Mouse (Mus musculus) B cell, adult 62 days (primary cell): Measurements from ENCODE around the gene Vil1. TPM values are rescaled to one million over a fixed set of nuclear protein-coding genes. Genes with fewer than 3 reads are reported as not detected.

Source experiments
- total RNA-seq: library from RNA; stranded (reverse); gene quantifications from 4 replicates; pipeline ENCODE4 v1.2.4, GENCODE M21; 2023

Gene Vil1
- 0.22 TPM in 1 of 4 replicates, not detected in the others for total RNA-seq

DNA sequence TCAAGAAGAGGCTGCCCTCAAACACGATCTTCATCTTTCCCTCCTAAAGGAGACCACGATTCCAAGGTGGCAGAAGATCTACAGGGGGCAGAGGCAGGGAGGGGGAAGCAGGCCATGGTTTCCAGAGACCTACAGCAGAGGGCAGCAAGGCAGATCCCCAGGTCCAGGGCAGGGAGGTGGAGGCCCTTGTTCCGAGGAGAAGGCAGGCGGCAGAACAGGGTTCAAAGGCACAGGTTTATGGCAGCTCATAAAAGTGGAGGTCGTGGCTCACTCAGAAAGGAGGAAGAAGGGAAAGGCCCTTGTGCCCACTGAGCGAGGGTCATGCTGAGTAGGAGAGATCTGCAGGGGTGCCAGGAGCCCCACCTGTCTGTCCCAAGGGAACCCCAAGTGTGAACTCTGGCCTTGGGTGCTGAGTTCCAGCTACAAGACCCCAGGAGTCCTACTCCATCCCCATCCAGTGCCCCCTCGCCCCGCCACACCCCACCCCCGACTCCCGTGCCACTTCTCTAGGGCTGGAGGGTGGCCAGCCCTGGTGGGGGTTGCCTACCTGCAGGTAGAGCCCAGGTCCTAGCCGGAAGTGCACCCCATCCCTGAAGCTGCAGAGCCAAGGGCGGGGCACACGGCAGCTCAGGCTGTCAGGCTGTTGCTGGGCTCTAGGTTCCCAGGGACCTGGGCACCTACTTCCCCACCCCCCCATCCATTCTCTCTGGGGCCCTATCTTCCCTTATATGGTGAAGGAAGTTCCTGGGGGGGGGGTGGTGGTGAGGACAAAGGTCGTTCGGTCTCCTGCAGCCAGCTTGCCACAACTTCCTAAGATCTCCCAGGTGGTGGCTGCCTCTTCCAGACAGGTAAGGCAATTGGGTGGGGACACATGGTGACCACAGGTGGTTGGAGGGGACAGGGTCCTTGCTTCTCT is at the start of gene Vil1:
Gene Vil1, plus strand, starts transcription at position 788 of the 916 bp plus-strand sequence.

DNA sequence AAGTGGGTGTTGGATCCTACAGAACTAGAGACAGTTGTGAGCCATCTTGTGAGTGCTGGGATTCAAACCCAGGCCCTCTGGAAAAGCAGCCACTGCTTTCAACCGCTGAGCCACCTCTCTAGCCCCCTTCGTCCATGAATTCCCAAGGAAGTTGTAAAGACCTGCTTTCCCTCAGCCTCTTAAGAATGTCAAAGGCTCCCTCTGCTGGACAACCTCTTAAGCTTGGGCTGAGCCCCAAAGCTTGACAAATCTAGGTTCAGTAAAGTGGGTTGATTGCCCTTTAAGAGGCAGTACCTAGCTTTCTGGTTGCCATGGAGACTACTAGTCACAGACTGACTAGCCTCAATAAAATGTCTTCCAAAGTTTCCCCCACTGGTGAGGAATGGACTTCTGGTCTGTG is 47.4 kb upstream of the Vil1 start, which contains the start of gene Catip:
Gene Catip, plus strand, starts transcription at position 297 of the 400 bp plus-strand sequence.

GRCm38 (mm10) chr1:74374980-74375379 is 34.2 kb upstream of the Vil1 start, which contains the start of gene Slc11a1:
TSS of gene Slc11a1 (plus strand) at chr1:74375195.

DNA sequence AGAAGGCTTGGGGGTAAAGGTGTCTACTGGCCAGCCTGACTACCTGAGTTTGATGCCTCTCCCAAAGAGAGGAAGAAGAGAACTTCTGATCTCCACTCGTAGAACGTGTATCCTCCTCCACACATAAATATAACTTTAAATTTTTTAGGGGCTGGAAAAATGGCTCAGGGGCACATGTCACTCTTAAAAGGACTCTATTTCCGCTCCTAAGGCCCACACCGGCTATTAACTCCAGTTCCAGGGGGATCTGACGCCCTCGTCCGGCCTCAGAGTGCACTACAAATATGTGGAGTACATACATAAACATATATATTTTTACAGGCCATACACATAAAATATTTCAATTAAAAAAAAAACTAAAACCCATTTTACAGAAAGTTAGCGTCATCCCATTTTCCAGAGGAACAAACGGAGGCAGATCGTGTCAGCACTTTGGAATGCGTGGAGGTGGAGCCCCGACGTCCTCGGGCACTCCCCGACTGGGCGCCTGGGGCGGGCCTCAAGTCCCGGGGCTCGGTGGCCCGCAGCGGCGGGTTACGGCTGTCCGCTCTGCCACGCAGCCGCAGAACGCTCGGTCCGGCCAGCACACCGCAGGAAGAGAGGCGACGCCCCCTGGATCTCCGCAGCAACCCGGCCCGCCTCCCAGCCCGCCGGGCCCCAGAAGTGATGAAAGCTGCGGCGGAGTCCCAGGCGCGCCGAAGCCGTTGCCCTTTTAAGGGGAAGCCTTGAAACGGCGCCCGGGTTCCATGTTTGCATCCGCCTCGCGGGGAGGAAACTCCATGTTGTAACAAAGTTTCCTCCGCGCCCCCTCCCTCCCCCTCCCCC is 18.0 kb upstream of the Vil1 start, which contains the start of gene Ctdsp1:
Gene Ctdsp1, plus strand, starts transcription at position 586 of the 825 bp plus-strand sequence.

Other genes with a start within 250 kb of the Vil1 start
- not detected in 4 replicates for gene Cxcr1, start 214.7 kb upstream of the Vil1 start, total RNA-seq
- 386 to 409 TPM (median 404 TPM) in 4 replicates for gene Arpc2, start 173.3 kb upstream of the Vil1 start, total RNA-seq
- gene Gpbar1, start 130.8 kb upstream of the Vil1 start, total RNA-seq = 0.94 to 2.0 TPM (median 1.3 TPM) in 4 replicates
- 105 to 116 TPM (median 114 TPM) in 4 replicates for gene Aamp, start 124.6 kb upstream of the Vil1 start, total RNA-seq
- gene Pnkd, start 124.4 kb upstream of the Vil1 start, total RNA-seq = 15.5 to 22.6 TPM (median 17.5 TPM) in 4 replicates
- gene Tmbim1, start 103.8 kb upstream of the Vil1 start, total RNA-seq = 2.3 to 5.0 TPM (median 3.9 TPM) in 4 replicates
- gene Catip, start 47.3 kb upstream of the Vil1 start, total RNA-seq = not detected in 4 replicates
- gene Slc11a1, start 34.2 kb upstream of the Vil1 start, total RNA-seq = 2.9 to 8.0 TPM (median 4.2 TPM) in 4 replicates
- 106 to 122 TPM (median 113 TPM) in 4 replicates for gene Ctdsp1, start 17.9 kb upstream of the Vil1 start, total RNA-seq
- 25.1 to 29.8 TPM (median 25.4 TPM) in 4 replicates for gene Cnot9, start 96.7 kb downstream of the Vil1 start, total RNA-seq
- 0.30 to 0.70 TPM (median 0.32 TPM) in 3 of 4 replicates, not detected in the other for gene Plcd4, start 133.5 kb downstream of the Vil1 start, total RNA-seq
- gene Usp37, start 134.9 kb downstream of the Vil1 start, total RNA-seq = 35.5 to 40.1 TPM (median 37.0 TPM) in 4 replicates
- gene Zfp142, start 178.9 kb downstream of the Vil1 start, total RNA-seq = 45.5 to 47.8 TPM (median 46.6 TPM) in 4 replicates
- gene Bcs1l, start 178.9 kb downstream of the Vil1 start, total RNA-seq = 8.4 to 9.6 TPM (median 9.3 TPM) in 4 replicates
- gene Rnf25, start 192.0 kb downstream of the Vil1 start, total RNA-seq = 56.6 to 69.0 TPM (median 61.8 TPM) in 4 replicates
- 0.14 to 0.33 TPM (median 0.30 TPM) in 3 of 4 replicates, not detected in the other for gene Stk36, start 192.1 kb downstream of the Vil1 start, total RNA-seq